Mouse (Mus musculus) intestine, embryonic 14.5 days (tissue): ENCODE results near the gene Mllt1. TPM values are rescaled to one million over a fixed set of nuclear protein-coding genes. Genes with fewer than 3 reads are reported as not detected.

Source experiments
- ATAC-seq: fragments of 200-750 bp; cut with Nextera tagmentation; replicated peaks from 2 replicates; pipeline ENCODE4 v1.8.0; 2017; ENCODE audit warnings: low read depth, moderate number of reproducible peaks, moderate TSS enrichment, moderate library complexity; ENCODE audit not compliant: low FRiP score, low TSS enrichment
- DNase-seq: peaks from one replicate; pipeline ENCODE4 v3.0.0-alpha.2; 2018; ENCODE audit warnings: low spot score
- H3K27ac ChIP-seq: fragments of 300-500 bp; sonication (generic); 2 replicates; pipeline ENCODE4 v1.5.1; 2014; ENCODE audit warnings: low read depth, mild to moderate bottlenecking, control low read depth
- H3K27me3 ChIP-seq: fragments of 300-500 bp; sonication (generic); replicated peaks from 2 replicates; pipeline ENCODE4 v1.6.1; 2014; ENCODE audit warnings: low read length, control low read depth; ENCODE audit not compliant: control insufficient read depth, insufficient read depth
- H3K36me3 ChIP-seq: fragments of 300-500 bp; sonication (generic); 2 replicates; pipeline ENCODE4 v1.6.1; 2014; ENCODE audit warnings: low read length, control low read depth; ENCODE audit not compliant: control insufficient read depth, insufficient read depth
- H3K4me1 ChIP-seq: fragments of 300-500 bp; sonication (generic); replicated peaks from 2 replicates; pipeline ENCODE4 v1.6.1; 2014; ENCODE audit warnings: low read length, control low read depth, mixed read lengths; ENCODE audit not compliant: control insufficient read depth, insufficient read depth
- H3K4me2 ChIP-seq: fragments of 300-500 bp; sonication (generic); 2 replicates; pipeline ENCODE4 v1.6.1; 2014; ENCODE audit warnings: low read length
- H3K4me3 ChIP-seq: fragments of 300-500 bp; sonication (generic); 2 replicates; pipeline ENCODE4 v1.5.1; 2014; ENCODE audit warnings: low read depth, low read length, control low read depth, mixed read lengths
- H3K9ac ChIP-seq: fragments of 300-500 bp; sonication (generic); 2 replicates; pipeline ENCODE4 v1.6.1; 2014; ENCODE audit warnings: mild to moderate bottlenecking, low read length
- H3K9me3 ChIP-seq: fragments of 300-500 bp; sonication (generic); 2 replicates; pipeline ENCODE4 v1.6.1; 2016; ENCODE audit warnings: low read length, control low read depth; ENCODE audit not compliant: control insufficient read depth
- WGBS: fragments of 180-500 bp; shearing (Covaris S2); extraction: QIAGEN DNeasy Blood & Tissue Kit; methylation state at CpG from one replicate; pipeline ENCODE4 v1.1.7; 2014; 5-methylcytosine and 5-hydroxymethylcytosine counted together
- polyA plus RNA-seq: library from polyadenylated mRNA; unstranded; fragments of >200 nt; fragmentation: Nextera tagmentation; extraction: Ambion mirVana; gene quantifications from 2 replicates; pipeline ENCODE4 v1.2.1, GENCODE M21; 2014

Gene Mllt1
- polyA plus RNA-seq, 1 experiment from 2014 or later, result 30.4 TPM

- Histone ChIP-seq H3K27ac (no peak overlapping the region), H3K4me3 (no peak overlapping the region), H3K27me3 (no peaks in the 10 kb centered on the region), H3K9ac (no peak overlapping the region), H3K36me3 (no peaks in the 10 kb centered on the region), H3K4me2 (no peak overlapping the region), H3K4me1 (no peaks in the 10 kb centered on the region), H3K9me3 (no peaks in the 10 kb centered on the region)
- DNase-seq (no peak), ATAC-seq (no peak)
- 87% methylated on average over 5 of the region's 5 CpGs for WGBS
These were observed 86.4 kb downstream of the Mllt1 start for GRCm38 (mm10) chr17:56848785-56849184.

- no peaks in the 10 kb centered on the region for H3K9me3 ChIP-seq
- ATAC-seq (no peak), DNase-seq (no peak)
- H3K4me1 ChIP-seq, result no peaks in the 10 kb centered on the region
- no peak overlapping the region for H3K9ac ChIP-seq
- no peak overlapping the region for H3K4me2 ChIP-seq
- H3K27ac ChIP-seq, result no peak overlapping the region
- 83% methylated on average over 5 of the region's 5 CpGs for WGBS
- no peaks in the 10 kb centered on the region for H3K27me3 ChIP-seq
- no peak overlapping the region for H3K4me3 ChIP-seq
- no peaks in the 10 kb centered on the region for H3K36me3 ChIP-seq
These were observed 91.5 kb downstream of the Mllt1 start for GRCm38 (mm10) chr17:56843678-56844077.

Other genes starting within 250 kb of the Mllt1 start
- gene Ndufa11, start 217.6 kb downstream of the Mllt1 start, polyA plus RNA-seq, result 494 and 522 TPM in 2 replicates
- 21.2 and 21.3 TPM in 2 replicates for gene Vmac, start 217.4 kb downstream of the Mllt1 start, polyA plus RNA-seq
- gene Nrtn, start 177.9 kb downstream of the Mllt1 start, polyA plus RNA-seq, result 13.5 and 15.6 TPM in 2 replicates
- 45.6 and 47.4 TPM in 2 replicates for gene Dus3l, start 170.7 kb downstream of the Mllt1 start, polyA plus RNA-seq
- gene Prr22, start 165.2 kb downstream of the Mllt1 start, polyA plus RNA-seq, result 1.7 and 2.3 TPM in 2 replicates
- 4.5 and 4.9 TPM in 2 replicates for gene Rfx2, start 104.4 kb downstream of the Mllt1 start, polyA plus RNA-seq
- not detected in 2 replicates for gene Acsbg2, start 61.0 kb downstream of the Mllt1 start, polyA plus RNA-seq
- gene 1700061G19Rik, start 59.9 kb downstream of the Mllt1 start, polyA plus RNA-seq, result 0.12 and 0.34 TPM in 2 replicates
- 0.09 and 0.28 TPM in 2 replicates for gene Acer1, start 46.7 kb upstream of the Mllt1 start, polyA plus RNA-seq
- 186 and 190 TPM in 2 replicates for gene Clpp, start 54.9 kb upstream of the Mllt1 start, polyA plus RNA-seq
- gene Alkbh7, start 61.9 kb upstream of the Mllt1 start, polyA plus RNA-seq, result 48.0 and 49.1 TPM in 2 replicates
- not detected in 2 replicates for gene Pspn, start 64.6 kb upstream of the Mllt1 start, polyA plus RNA-seq
- 60.5 and 64.2 TPM in 2 replicates for gene Gtf2f1, start 75.9 kb upstream of the Mllt1 start, polyA plus RNA-seq
- gene Gm17949, start 76.1 kb upstream of the Mllt1 start, polyA plus RNA-seq, result 0.15 and 0.20 TPM in 2 replicates
- 45.9 and 59.1 TPM in 2 replicates for gene Khsrp, start 96.1 kb upstream of the Mllt1 start, polyA plus RNA-seq
- gene Slc25a41, start 106.2 kb upstream of the Mllt1 start, polyA plus RNA-seq, result not detected in 2 replicates
- gene Crb3, start 123.7 kb upstream of the Mllt1 start, polyA plus RNA-seq, result 60.3 and 75.4 TPM in 2 replicates
- 11.2 and 12.2 TPM in 2 replicates for gene Slc25a23, start 124.4 kb upstream of the Mllt1 start, polyA plus RNA-seq
- gene Dennd1c, start 143.1 kb upstream of the Mllt1 start, polyA plus RNA-seq, result 6.3 and 6.4 TPM in 2 replicates
- 36.4 and 43.1 TPM in 2 replicates for gene Tubb4a, start 152.4 kb upstream of the Mllt1 start, polyA plus RNA-seq
- gene Tnfsf9, start 169.9 kb upstream of the Mllt1 start, polyA plus RNA-seq, result 10.4 and 10.8 TPM in 2 replicates
- gene Cd70, start 214.4 kb upstream of the Mllt1 start, polyA plus RNA-seq, result not detected in 2 replicates